Mouse (Mus musculus) lung, postnatal 25 days (tissue): ENCODE measurements at regions not wholly inside any gene's neighbourhood (a gene's known extent, or its start where the extent isn't known, plus 50 kb on each side); places are given as distances from the start of the nearest gene placed in this dataset.

Experiments
- DNase-seq: peaks from one replicate; pipeline ENCODE4 v3.0.0; 2022; ENCODE audit warnings: low spot score

- DNase-seq, result no peak
These were observed 651.7 kb upstream of the Lmcd1 start for GRCm38 (mm10) chr6:111621684-111622480.

- DNase-seq, result no peak
These were observed 650.9 kb upstream of the Lmcd1 start for GRCm38 (mm10) chr6:111622481-111623139.

- no peak for DNase-seq
These were observed 650.4 kb upstream of the Lmcd1 start for GRCm38 (mm10) chr6:111623140-111623497.

GRCm38 (mm10) chr6:111625501-111625900 is 648.1 kb upstream of the Lmcd1 start:
- no peak for DNase-seq

GRCm38 (mm10) chr6:111652736-111653135 is 620.8 kb upstream of the Lmcd1 start:
- DNase-seq, result no peak

GRCm38 (mm10) chr6:111659957-111660356 is 613.6 kb upstream of the Lmcd1 start:
- DNase-seq, result no peak

GRCm38 (mm10) chr6:111664603-111665002 is 609.0 kb upstream of the Lmcd1 start:
- no peak for DNase-seq

GRCm38 (mm10) chr6:111684911-111685310 is 588.6 kb upstream of the Lmcd1 start:
- no peak for DNase-seq

GRCm38 (mm10) chr6:111702864-111703263 is 570.7 kb upstream of the Lmcd1 start:
- DNase-seq, result no peak

- no peak for DNase-seq
These were observed 565.3 kb upstream of the Lmcd1 start for GRCm38 (mm10) chr6:111708277-111708676.

- no peak for DNase-seq
These were observed 547.6 kb upstream of the Lmcd1 start for GRCm38 (mm10) chr6:111725969-111726368.

GRCm38 (mm10) chr6:111730381-111730780 is 543.2 kb upstream of the Lmcd1 start:
- no peak for DNase-seq

GRCm38 (mm10) chr6:111733926-111734325 is 539.6 kb upstream of the Lmcd1 start:
- DNase-seq, result no peak

GRCm38 (mm10) chr6:111738983-111739382 is 534.6 kb upstream of the Lmcd1 start:
- no peak for DNase-seq

GRCm38 (mm10) chr6:111781710-111782481 is 491.7 kb upstream of the Lmcd1 start:
- no peak for DNase-seq

GRCm38 (mm10) chr6:111808611-111809010 is 464.9 kb upstream of the Lmcd1 start:
- DNase-seq, result no peak

- DNase-seq, result no peak
These were observed 459.5 kb upstream of the Lmcd1 start for GRCm38 (mm10) chr6:111813982-111814603.

- DNase-seq, result no peak
These were observed 458.4 kb upstream of the Lmcd1 start for GRCm38 (mm10) chr6:111815150-111815549.

GRCm38 (mm10) chr6:111820265-111820664 is 453.3 kb upstream of the Lmcd1 start:
- no peak for DNase-seq

- DNase-seq, result no peak
These were observed 429.2 kb upstream of the Lmcd1 start for GRCm38 (mm10) chr6:111844321-111844835.

GRCm38 (mm10) chr6:111866101-111866598 is 407.4 kb upstream of the Lmcd1 start:
- DNase-seq, result no peak

GRCm38 (mm10) chr6:111882557-111882956 is 391.0 kb upstream of the Lmcd1 start:
- no peak for DNase-seq
